Mouse (Mus musculus) spleen, adult 2 months (tissue): ENCODE results near the gene Prdx5.

Source experiments
- CTCF ChIP-seq: fragments of 200-500 bp; IDR thresholded peaks from 2 replicates; pipeline ENCODE4 v1.5.1; 2011; ENCODE audit warnings: mild to moderate bottlenecking, inconsistent platforms; ENCODE audit not compliant: insufficient read depth, insufficient read length, insufficient replicate concordance; ENCODE audit errors: extremely low read depth
- POLR2A ChIP-seq: fragments of 200-500 bp; IDR thresholded peaks from 2 replicates; pipeline ENCODE4 v1.6.1; 2011; ENCODE audit warnings: low read depth, low read length, inconsistent platforms

- TF ChIP-seq POLR2A (no peak), CTCF (no peak)
These were observed 1.5 kb upstream of the Prdx5 start for GRCm38 (mm10) chr19:6911101-6912074.
